Mouse (Mus musculus) frontal cortex, postnatal 25 days (tissue): ENCODE results near the gene Tmtc1.

ENCODE experiments used
- DNase-seq, 2 experiments: peaks; one replicate each; pipeline ENCODE4 v3.0.0; 2022; ENCODE audit warnings: low spot score in 2 of 2

The Tmtc1 gene

DNA sequence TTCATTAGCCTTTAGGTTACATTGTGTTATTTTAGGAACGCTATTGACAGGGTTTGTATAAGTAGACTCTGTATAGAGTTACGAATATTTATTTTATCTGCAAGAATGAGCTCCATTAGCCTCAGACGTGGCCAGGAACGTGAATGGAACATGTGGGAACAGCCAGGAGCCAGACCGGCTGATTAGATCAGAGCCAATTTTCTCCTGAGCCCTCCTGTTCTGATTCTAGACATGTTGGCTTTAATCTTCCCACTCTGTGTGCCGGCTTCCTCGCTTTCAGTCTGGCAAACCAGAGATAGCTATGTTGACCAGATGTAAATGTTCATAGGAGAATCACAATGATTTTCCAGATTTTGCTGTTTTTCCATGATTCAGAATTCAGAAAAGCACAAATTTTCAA is 22.6 kb downstream of the Tmtc1 start:
- no peak for DNase-seq

DNA sequence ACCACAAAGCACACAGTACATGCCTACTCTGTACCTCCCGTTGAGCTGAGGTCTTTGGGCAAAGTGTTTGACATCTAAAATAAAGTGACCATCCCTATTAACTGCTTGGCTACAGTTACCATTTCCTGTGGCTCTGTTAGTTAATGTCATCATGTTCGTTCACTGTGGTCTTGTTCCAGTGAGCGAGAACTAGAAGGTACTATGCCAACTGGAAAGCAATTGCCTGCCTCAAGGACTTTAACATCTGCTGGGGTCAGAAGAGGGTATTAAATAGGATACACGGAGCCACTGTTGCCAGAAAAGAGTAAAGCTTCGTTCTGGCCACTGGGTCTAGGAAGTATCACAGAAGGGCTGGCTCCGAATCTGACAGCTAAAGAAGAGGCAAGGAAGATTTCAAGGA is 23.8 kb downstream of the Tmtc1 start:
- DNase-seq = no peak

- no peak for DNase-seq
These were observed 27.6 kb downstream of the Tmtc1 start for GRCm38 (mm10) chr6:148416597-148416996.

GRCm38 (mm10) chr6:148413638-148414037 is 30.6 kb downstream of the Tmtc1 start:
- DNase-seq = no peak

- DNase-seq = no peak
These were observed 37.2 kb downstream of the Tmtc1 start for GRCm38 (mm10) chr6:148406792-148407490.

DNA sequence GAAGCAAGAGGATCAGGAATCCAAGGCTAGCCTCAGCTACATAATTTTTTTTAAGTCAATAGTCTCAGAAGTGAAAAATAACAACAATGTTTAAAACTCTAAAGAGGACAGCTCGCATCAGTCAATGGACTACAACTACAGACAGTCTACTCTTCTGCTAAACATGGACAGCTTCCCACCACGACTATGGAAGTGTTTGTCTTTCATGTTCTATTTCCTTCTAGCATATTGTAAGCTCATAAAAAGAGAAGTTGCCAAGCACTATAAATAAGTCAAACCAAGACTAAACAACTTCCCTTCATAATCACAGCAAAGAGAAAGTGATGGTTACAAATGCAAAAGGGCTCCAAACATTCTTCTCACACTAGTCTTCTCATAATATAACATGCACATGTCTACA is 38.6 kb downstream of the Tmtc1 start:
- DNase-seq = no peak

DNA sequence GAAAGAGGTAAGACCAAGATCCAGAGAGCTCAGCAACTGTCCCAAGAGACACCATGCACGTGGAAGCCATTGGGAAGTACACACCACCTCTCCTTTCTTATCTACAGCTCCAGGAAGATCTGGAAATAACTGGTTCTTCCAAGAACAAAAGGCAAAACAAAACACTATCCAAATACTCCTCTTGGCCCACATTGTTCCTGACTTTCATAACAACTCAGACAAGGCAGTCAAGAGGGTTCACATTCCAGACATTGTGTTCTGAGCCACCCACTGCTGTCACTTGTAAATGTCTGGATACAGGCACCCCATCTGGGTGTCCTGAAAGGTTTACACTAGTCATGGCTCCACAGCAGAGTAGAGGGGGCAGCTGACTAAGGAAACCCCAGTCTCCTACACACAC is 39.7 kb downstream of the Tmtc1 start:
- DNase-seq = no peak

DNA sequence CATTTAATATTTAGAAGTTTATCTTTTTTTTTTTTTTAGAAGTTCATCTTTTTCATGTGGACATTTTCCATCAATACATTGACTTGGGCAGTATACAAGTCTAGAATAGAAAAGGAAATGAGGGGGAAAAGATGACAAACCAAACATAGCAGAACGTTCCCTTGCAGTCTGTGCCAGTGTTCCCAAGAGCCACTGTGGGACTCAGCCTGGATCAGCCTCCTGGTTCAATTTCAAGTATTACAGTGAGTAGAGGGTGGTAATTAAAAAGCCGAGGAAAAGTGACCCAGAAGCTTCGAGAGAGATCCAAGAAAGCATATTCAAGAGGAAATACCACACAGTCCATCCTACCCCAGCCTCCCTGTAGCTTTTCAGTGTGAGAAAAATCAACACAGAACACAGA is 40.4 kb downstream of the Tmtc1 start:
- DNase-seq = no peak

DNA sequence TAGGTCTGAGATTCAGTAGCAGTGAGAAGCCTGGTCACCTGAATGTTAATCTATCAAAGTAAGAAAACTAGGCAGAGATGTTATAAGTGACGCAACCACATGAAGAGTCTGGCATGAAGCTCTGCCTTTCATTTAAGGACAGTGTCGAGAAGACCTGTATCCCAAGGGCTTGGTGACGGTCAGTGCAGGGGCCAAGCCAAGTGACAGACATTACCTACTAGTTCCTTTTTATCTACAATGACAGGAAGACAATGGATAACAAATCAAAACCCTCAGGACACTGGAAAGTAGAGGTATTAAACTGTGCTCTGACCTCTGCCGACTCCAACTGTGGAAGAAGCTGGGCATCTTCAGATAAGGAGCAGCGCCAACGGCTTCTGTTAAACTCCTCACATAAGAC is 43.2 kb downstream of the Tmtc1 start:
- DNase-seq = no peak

GRCm38 (mm10) chr6:148399541-148399940 is 44.6 kb downstream of the Tmtc1 start:
- DNase-seq = no peak

GRCm38 (mm10) chr6:148398888-148399287 is 45.3 kb downstream of the Tmtc1 start:
- no peak for DNase-seq

DNA sequence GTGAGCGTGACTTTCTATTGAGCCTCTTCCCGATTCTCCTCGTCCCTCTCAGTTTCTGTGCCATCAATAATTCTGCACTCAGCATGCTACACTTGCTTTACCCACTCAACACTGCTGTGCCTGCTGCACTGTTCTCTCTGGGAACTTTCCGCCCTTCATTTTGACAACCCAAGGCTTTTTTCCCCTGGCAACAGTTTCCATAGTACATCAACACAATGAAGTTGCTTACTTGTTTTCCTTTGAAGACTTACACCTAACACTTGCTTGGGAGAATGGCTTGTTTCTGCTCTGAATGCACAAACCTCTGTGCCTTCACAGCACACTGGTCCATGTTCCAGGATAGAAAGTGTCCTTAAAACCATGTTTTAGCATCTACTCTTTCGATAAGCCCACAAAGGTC is 46.9 kb downstream of the Tmtc1 start:
- DNase-seq = no peak

DNA sequence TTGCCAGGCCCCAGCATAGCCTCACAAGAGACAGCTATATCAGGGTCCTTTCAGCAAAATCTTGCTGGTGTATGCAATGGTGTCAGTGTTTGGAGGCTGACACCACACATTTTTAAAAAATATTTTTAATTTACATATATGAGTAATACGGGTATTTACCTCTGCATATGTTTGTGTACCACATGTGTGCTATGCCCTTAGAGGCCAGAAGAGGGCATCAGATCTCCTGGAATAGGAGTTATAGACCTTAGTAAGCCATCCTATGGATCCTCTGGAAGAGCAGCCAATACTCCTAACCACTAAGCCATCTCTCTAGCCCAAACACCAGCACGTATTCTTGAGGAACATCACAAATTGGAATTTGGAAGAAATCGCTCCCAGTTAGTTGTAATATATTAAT is 48.9 kb downstream of the Tmtc1 start:
- DNase-seq = no peak

DNA sequence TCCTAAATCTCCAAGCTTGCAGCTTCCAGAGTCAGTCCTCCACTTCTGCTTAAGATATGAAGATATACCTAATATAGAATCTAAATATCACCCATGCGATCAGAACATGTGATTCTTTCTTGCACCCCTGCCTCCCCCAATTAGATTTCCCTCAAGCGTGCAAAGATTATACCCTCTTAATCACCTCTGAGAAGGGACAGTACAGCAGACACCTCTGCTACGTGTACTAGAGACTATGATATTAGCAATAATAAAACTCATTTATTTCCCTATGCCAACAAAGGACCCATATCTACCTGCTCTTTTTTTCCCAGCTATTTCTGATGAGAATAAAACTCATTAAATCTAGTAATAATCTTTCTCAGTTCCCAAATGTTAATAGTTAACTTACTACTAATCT is 49.9 kb downstream of the Tmtc1 start:
- DNase-seq = no peak

- no peak for DNase-seq
These were observed 52.0 kb downstream of the Tmtc1 start for GRCm38 (mm10) chr6:148392147-148392546.

DNA sequence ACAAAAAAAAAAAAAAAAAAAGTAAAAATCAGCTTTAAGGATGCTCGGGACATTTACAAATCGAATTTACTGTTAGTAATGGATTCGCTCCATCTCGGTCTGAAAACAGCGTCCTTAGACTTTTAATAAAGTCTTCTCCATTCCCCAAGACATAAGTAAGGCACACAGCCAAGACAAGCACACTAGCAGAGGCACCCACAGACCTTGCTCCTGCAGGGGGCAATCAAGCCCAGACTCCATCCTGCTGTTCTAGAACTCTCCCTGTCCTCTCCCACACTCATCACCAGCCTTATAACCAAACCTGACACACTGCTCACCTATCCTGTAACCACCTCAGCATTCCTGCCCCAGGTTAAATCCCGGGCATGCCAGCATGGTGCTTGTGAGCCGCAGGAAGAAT is 52.9 kb downstream of the Tmtc1 start:
- no peak for DNase-seq

- DNase-seq = no peak
These were observed 53.4 kb downstream of the Tmtc1 start for GRCm38 (mm10) chr6:148390630-148391276.

DNA sequence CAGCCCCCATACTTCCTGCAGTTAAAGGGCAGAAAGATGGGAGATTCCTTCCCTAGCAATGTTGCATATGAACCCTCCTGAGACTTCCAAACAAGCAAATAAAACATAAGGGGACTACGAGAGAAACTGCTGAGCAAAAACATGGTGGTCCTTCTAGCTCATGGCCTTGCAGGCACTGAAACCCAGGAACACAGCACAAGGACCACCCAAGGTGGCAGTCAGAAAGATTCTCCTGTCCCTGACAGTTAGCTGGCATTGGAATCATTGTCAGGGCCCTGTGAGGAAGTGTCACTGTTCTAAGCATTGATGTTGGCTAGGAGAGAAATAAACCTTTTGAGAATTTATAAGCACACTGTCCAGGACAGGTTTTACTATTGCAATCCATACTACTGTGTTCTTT is 56.2 kb downstream of the Tmtc1 start:
- no peak for DNase-seq

DNA sequence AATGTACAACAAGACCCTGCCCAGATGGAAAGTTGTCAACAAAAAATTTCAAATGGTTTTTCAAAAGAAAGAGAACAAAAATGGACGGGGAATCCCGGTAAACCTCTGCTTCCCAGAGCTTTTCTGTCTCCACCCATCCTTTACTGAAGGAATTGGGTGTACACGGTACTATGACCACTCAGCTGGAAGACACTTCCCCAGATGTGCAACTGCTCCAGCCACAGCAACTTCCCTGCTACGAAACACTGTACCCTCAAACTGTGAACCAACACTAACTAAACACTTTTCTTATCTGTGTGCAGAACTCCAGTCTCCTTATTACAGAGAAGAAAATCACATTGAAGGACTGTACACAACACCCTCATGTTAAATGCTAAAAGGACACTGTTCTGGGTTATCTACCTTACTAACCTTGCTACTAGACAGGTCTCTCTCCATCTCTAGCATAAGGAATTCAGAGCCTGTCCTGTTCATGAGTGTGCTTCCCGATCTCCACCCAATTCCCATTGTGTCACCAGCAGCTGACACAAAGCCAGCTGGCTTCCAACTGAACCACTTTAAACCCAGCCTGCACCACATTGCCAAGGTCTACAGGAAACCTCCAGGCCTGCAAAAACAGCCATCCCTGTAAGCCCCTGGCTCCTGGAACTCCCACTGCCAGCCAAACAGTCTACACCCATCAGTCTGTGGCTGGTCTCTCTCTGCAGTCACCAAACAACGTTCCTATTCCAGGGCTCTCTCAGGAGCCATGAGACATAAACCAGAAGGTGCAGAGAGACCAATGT is 59.9 kb downstream of the Tmtc1 start:
- DNase-seq = no peak

- DNase-seq = no peak
These were observed 62.9 kb downstream of the Tmtc1 start for GRCm38 (mm10) chr6:148381163-148381782.

DNA sequence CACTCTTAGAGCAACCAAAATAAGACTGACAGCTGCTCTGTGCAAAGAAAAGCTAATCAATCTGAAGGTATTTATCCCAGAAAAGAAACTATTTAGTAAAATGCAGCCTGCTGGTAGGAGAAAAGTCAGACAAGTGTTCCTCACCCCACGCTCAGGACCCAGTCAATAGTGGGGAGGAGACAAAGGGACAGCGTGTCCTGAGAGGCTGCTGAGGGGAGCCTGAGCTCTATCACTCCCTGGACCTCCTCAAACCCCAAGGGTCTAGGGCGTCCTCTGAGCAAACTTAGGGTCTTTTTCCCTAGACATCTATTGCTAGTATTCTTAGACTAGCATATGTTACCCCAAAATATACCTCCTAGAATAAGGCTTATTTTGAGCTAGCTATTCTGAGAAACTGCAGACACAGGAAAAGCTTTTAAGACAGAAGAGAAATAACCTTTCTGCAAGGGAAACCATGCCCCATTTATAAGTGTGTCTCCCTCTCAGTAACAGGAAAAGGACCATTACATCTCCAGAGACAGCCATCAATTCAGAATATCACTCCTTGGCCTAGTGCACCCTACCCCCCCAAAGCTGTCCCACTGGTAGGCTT is 68.5 kb downstream of the Tmtc1 start:
- no peak for DNase-seq

- no peak for DNase-seq
These were observed 69.2 kb downstream of the Tmtc1 start for GRCm38 (mm10) chr6:148375015-148375414.
